Mouse (Mus musculus) cerebellum, adult 2 months (tissue): Measurements from ENCODE around the gene Pou6f2.

ENCODE experiments used
- CTCF ChIP-seq: fragments of 200-500 bp; IDR thresholded peaks from 2 replicates; pipeline ENCODE4 v1.5.1; 2011; ENCODE audit warnings: low read depth, mild to moderate bottlenecking, control low read depth, low read length, moderate library complexity, borderline replicate concordance; ENCODE audit not compliant: insufficient read depth
- POLR2A ChIP-seq: fragments of 200-500 bp; IDR thresholded peaks from 2 replicates; pipeline ENCODE4 v1.6.1; 2011; ENCODE audit warnings: low read length, control low read depth, borderline replicate concordance; ENCODE audit not compliant: insufficient read depth

DNA sequence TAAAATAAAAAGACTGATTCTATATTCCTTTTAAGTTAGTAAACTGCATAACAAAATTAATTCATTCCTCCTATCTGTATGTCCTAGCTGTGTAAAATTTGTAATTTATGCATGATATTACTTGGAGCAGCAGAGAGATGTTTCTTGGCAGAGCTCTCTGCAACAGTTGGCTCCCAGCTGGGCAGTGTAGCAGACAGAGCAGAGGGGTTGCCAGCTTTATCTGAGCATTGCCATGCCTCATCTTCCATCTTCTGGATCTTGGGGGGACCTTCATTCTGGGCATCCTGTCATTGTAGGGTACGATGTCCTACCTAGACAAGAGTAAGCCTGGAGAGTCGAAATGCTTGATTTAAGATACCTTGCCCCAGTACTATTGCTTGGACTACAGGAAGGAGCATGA is 277.1 kb downstream of the Pou6f2 start:
- TF ChIP-seq CTCF (no peak), POLR2A (no peak)
